Mouse (Mus musculus): ENCODE results near the gene Cmss1. TPM values are rescaled to one million over a fixed set of nuclear protein-coding genes. Genes with fewer than 3 reads are reported as not detected.

Cmss1 gene
- total RNA-seq, 2 experiments from 2014 or later: 20.1 to 22.0 TPM

DNA sequence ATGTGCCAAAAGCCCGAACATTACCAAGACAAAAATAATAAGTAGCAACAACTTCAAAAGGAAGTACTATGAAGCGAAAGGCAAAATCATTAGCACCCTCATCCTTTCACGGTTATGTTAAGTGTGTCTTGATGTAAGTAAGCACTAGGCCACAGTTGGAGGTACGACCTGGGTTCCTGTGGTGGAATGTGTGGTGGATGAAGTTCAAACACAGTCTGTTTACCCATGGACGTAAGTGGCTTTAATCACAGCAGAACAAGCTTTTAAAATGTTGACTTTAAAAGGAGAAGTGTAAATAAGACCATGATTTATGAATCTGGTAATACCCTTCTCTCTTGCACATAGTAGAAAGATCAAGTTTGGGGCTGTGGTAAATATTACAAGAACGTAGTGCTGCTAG lies 100.5 kb downstream of the Cmss1 start:
- H3K4me3 ChIP-seq: no peak overlapping the region
- DNase-seq (ENCODE audit: extremely low spot score in 1 of 2, low spot score in 2 of 2): no peak
- H3K27ac ChIP-seq: no peak overlapping the region
- no peak for TF ChIP-seq CTCF (IDR thresholded peaks at IDR 0.05)
- intact Hi-C loops (cut with DNase I): no loop called here

DNA sequence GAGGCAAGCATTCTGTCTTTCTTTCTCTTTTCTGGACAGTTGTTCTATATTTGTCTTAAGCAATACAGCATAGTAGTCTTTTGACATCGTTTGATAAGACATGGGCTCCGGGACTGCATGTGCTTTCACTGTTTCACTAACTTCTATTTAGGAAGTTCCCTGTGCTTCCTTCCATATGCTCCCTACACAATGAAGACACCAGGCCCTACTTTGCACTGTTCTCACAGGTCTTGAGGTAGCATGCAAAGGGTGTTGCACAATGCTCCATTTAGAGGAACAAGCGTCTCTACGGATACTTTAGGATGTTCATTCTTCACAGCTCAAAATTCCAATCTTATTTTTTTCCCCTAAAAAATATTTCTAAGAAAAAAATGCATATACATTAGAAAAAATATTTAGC lies 101.9 kb downstream of the Cmss1 start:
- Histone ChIP-seq H3K27ac (no peak overlapping the region), H3K4me3 (no peak overlapping the region)
- intact Hi-C loops (cut with DNase I): no loop called here
- TF ChIP-seq CTCF (IDR thresholded peaks at IDR 0.05): no peak
- no peak for DNase-seq (ENCODE audit: extremely low spot score in 1 of 2, low spot score in 2 of 2)

DNA sequence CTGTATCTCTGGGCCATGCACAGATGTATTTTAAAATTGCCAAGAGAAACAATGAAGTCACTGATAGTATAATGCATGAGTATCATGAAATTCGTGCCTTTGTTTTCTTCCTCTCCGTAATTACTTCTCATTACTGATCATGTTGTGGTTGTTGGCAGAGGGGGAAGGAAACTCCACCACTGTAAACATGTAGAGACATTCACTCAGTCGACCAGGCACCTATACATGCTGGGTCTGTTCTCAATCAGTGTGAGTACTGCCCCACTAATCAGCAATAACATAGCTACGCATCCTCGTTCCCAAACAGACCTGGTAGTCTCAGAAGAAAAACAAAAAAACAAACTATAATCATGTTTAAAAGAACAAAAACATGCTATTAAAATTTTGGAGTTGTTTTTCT lies 103.9 kb downstream of the Cmss1 start:
- Histone ChIP-seq H3K27ac (no peak overlapping the region), H3K4me3 (no peak overlapping the region)
- intact Hi-C loops (cut with DNase I): no loop called here
- no peak for DNase-seq (ENCODE audit: extremely low spot score in 1 of 2, low spot score in 2 of 2)
- TF ChIP-seq CTCF (IDR thresholded peaks at IDR 0.05): no peak

DNA sequence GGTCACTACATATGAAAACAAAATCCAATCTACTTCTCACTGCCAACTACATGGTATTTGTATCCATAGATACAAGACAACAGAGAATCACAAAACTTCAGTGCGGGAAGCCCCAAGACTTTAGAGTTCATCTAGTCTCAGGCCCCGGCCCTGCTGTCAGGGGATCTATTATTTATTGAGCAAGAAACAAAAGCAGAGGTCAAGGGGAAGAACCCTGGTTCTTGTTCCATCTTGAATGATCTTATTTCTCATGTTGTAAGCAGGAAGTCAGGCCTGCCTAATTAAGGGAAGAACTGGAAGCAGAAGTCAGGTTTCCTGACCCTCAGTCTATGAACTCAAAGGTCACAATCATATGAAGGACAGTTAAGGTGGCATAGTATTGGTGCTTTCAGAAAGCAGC lies 104.4 kb downstream of the Cmss1 start:
- TF ChIP-seq CTCF (IDR thresholded peaks at IDR 0.05): no peak
- intact Hi-C loops (cut with DNase I): no loop called here
- no peak for DNase-seq (ENCODE audit: extremely low spot score in 1 of 2, low spot score in 2 of 2)
- no peak overlapping the region for H3K27ac ChIP-seq
- H3K4me3 ChIP-seq: no peak overlapping the region

DNA sequence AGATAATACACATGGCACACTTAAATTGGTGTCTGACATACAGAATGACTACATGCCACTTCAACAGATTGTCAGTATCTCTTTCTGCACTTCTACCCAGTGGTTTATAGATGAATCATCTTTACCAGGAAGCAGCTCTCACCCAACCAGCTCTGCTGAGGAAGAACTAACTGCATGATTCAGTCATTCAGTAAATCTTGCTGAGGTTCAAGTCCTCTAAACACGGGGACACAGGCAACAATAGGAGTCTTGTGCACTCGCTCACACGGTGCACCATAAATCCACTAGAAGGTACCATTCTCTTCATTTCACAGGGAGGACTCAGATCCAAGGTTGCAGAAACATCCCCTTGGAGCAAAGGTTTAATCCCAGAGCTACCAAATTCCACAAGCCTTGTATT lies 105.8 kb downstream of the Cmss1 start:
- DNase-seq (ENCODE audit: extremely low spot score in 1 of 2, low spot score in 2 of 2): no peak
- intact Hi-C loops (cut with DNase I): no loop called here

DNA sequence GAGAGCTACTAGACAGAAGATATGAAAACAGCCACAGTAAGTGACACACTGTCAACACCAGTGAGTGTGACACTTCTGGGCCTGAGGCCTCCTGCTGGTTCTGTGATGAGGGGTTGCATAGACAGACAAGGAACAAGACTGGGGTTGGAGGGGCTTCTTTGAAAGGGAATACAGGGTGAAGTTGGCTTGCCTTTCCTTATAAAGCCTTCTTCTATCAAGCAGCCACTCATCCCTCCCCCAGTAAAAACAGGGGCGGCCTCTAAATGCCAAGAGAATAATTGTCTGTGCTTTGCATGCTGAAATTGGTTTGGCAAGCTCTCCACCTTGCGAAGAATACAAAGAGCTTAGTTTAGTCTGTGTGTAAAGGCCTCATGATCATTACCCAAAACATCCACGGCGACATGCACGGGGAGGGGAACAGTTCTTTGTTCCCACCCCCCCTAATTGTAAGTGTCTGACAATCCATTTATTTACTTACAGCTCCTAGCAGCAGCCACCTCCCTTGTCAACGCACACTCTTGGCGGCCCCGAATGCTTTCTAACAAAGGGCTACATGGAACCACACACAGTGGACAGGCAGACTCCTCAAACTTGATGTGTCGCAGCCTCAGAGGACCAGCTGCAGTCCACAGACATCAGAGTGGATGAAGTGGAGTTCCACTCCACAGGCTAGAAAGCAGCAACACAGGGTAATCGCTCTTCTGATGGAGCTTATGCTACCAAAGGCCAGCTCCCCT lies 110.1 kb downstream of the Cmss1 start:
- intact Hi-C loops (cut with DNase I): no loop called here
- H3K27ac ChIP-seq: no peak overlapping the region
- TF ChIP-seq CTCF (IDR thresholded peaks at IDR 0.05): no peak
- H3K4me3 ChIP-seq: no peak overlapping the region
- no peak for DNase-seq (ENCODE audit: extremely low spot score in 1 of 2, low spot score in 2 of 2)

More for the DNA sequence above, 105.8 kb downstream of the Cmss1 start:
- Histone ChIP-seq H3K27ac (no peak overlapping the region), H3K4me3 (no peak overlapping the region)
- TF ChIP-seq CTCF (IDR thresholded peaks at IDR 0.05): no peak

DNA sequence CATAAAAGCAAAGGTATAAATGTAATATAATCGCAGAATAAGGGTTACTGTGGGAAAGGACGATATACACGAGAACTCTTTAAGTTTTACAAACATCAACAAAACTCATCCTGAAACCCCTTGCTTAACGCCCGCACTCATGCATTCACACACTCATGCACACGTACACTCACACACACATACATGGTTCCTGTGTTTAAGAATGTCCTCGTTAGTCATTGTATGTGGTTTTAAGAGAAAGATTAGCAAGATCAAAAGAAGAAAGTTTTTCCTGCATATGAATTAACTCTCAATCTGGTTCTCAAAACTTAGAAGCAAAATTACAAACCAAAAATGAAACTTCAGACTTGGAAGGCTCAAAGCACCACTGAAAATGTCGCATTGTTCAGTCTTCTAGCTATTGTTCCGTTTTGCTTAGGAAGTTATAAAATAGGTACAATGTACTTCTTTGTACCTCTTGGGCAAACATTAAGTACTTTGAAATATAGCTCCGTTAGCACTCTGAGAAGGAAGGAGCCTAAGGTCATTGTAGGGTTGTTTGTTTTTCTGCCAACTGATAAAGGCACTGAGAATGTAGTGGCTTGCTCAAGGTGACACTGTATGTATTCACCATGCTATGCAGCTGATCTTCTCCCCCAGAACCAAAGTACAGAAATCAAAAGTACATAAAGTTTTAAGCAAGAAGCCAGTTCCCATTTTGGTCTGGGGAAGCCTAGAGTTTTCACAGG lies 111.0 kb downstream of the Cmss1 start:
- no peak overlapping the region for H3K4me3 ChIP-seq
- H3K27ac ChIP-seq: no peak overlapping the region
- intact Hi-C loops (cut with DNase I): no loop called here
- TF ChIP-seq CTCF (IDR thresholded peaks at IDR 0.05): no peak
- DNase-seq (ENCODE audit: extremely low spot score in 1 of 2, low spot score in 2 of 2): no peak

DNA sequence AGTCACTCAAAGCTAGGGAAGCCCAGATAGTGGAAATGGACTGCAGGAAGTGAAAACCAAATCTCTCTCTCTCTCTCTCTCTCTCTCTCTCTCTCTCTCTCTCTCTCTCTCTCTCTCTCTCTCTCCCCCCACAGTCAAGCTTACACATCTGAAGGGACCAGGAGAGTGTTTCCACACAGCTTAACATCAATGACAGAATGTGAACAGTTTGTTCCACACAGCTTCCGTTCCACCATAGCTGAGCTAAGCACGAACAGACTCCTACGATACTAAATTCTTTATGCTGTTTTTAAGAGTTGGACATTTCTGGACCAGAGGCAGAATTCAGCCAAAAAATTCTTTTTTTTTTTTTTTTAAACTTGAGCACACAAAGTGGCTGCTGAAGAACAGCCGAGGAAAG lies 114.8 kb downstream of the Cmss1 start:
- no peak for TF ChIP-seq CTCF (IDR thresholded peaks at IDR 0.05)
- intact Hi-C loops (cut with DNase I): no loop called here
- no peak for DNase-seq (ENCODE audit: extremely low spot score in 1 of 2, low spot score in 2 of 2)
- Histone ChIP-seq H3K27ac (no peak overlapping the region), H3K4me3 (no peak overlapping the region)

DNA sequence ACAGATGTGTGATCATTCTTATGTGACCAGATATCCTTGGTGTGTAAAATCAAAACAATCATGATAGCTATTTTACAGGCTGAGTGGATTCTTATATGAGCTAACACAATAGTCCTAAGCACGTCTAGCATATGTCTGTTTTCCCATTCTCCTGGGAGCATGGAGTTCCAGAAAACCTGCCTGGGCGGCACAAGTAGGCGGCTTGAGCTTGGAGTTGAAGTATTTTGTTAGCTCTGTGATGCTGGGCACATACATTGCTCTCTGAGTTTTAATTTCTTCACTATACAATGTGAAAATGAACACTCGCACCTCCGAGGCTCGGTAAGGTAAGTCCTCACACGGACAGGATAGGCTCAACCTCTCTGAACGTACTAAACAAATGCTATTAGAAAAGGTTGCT lies 116.0 kb downstream of the Cmss1 start:
- TF ChIP-seq CTCF (IDR thresholded peaks at IDR 0.05): no peak
- intact Hi-C loops (cut with DNase I): no loop called here
- H3K4me3 ChIP-seq: no peak overlapping the region
- H3K27ac ChIP-seq: no peak overlapping the region
- DNase-seq (ENCODE audit: extremely low spot score in 1 of 2, low spot score in 2 of 2): peak in 1 of 2 experiments; percentile 24

DNA sequence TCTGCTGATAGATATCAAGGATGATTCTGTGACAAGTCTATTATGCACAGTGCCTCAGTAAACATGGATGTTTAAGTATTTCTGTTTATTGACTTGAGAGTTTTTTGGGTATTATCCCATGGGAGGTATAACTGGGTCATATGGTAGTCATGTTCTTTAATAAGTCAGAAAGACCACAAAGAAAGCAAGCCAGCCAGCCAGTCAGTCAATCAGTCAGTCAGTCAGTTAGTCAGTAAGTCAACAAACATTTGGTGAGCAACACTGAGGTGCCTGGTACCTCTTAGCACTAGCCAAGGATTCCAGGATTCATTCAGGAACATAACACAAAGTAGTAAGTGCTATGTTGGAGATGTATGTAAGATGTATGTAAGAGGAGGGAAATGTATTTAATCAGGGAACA lies 118.0 kb downstream of the Cmss1 start:
- Histone ChIP-seq H3K27ac (no peak overlapping the region), H3K4me3 (no peak overlapping the region)
- intact Hi-C loops (cut with DNase I): no loop called here
- DNase-seq (ENCODE audit: extremely low spot score in 1 of 2, low spot score in 2 of 2): no peak
- TF ChIP-seq CTCF (IDR thresholded peaks at IDR 0.05): no peak

DNA sequence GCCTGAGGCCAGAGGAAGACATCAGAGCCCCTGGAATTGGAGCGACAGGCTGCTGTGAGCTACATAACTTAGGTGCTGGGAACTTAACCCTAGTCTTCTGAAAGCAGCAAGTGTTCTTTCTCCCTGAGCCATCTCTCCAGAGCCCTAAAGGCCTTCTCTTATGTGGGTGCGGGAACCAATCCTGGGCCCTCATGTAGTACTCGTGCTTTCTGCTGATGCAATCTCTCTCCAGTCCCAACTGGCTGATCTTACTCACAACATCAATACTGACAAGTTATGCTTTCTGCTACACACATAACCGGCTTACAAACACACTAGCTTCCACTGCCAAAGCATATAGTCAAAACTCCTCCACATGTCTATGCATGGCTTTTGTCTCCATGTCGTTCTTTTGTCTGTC lies 120.4 kb downstream of the Cmss1 start:
- intact Hi-C loops (cut with DNase I): no loop called here
- no peak for TF ChIP-seq CTCF (IDR thresholded peaks at IDR 0.05)
- DNase-seq (ENCODE audit: extremely low spot score in 1 of 2, low spot score in 2 of 2): no peak
- Histone ChIP-seq H3K27ac (no peak overlapping the region), H3K4me3 (no peak overlapping the region)

DNA sequence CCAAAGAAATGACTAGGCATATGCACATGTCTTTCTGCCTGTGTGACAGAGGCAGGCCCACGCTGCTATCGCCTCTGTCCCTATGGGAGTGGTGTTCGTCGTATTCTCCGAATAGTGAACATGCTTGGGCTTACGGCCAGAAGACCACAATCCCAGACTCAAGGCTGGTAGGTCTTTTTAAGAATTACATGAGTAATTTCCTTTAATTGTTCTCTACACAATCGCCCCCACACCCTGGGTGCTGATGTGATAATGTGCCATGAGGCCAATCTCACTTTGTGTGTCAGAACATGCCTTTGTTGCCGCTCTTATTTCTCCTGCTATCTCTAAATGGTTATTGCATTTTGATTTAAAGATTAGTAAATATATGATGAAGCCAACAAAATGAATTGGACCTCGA lies 121.4 kb downstream of the Cmss1 start:
- no peak overlapping the region for H3K4me3 ChIP-seq
- TF ChIP-seq CTCF (IDR thresholded peaks at IDR 0.05): no peak
- no peak overlapping the region for H3K27ac ChIP-seq
- intact Hi-C loops (cut with DNase I): no loop called here
- no peak for DNase-seq (ENCODE audit: extremely low spot score in 1 of 2, low spot score in 2 of 2)

All from left cerebral cortex, adult 2 months (tissue).